ENCODE assay signal across 7 mouse cellular contexts in genomic region chr1:92473165-92474041, GRCm38 (mm10). TPM values are rescaled to one million over a fixed set of nuclear protein-coding genes. Genes with fewer than 3 reads are reported as not detected.
DNase-seq lines count a peak whose midpoint lies in the region; ATAC-seq lines count a peak whose summit lies in the region.

TSS of gene Ndufa10 (minus strand) at chr1:92473860.

- peak within 1 kb of the TSS; percentile 77 for H3K27ac ChIP-seq in intestine, embryonic 15.5 days
- peak within 1 kb of the TSS; percentile 90 for H3K27ac ChIP-seq in midbrain, embryonic 10.5 days (replicated peaks)

- H3K9ac ChIP-seq in intestine, embryonic 15.5 days, result peak within 1 kb of the TSS; percentile 93

- ATAC-seq in intestine, embryonic 15.5 days, result peak; percentile 96

- no peaks in the 10 kb centered on the region for H3K27me3 ChIP-seq in intestine, embryonic 15.5 days (replicated peaks)
- no peaks in the 10 kb centered on the region for H3K27me3 ChIP-seq in midbrain, embryonic 10.5 days (ENCODE audit: low read depth, poor library complexity, severe bottlenecking)

- peak; percentile 93 for DNase-seq in adrenal gland, adult 2 months
- peak; percentile 89 for DNase-seq in embryo, embryonic 11.5 days (ENCODE audit: low read depth, low spot score)
- DNase-seq in gastrocnemius, postnatal 36 days, result peak; percentile 95 to 97
- peak; percentile 92 to 93 for DNase-seq in left cerebral cortex, postnatal 25 days (ENCODE audit: low spot score in 2 of 2)
- DNase-seq in midbrain, embryonic 10.5 days (ENCODE audit: low spot score), result peak; percentile 95
- peak; percentile 97 for DNase-seq in right cerebral cortex, postnatal 4 days

- under 1% methylated on average over 67 of the region's 67 CpGs for WGBS in intestine, embryonic 15.5 days
- WGBS in midbrain, embryonic 10.5 days, result under 1% methylated on average over 67 of the region's 67 CpGs

- peak within 1 kb of the TSS; percentile 88 for H3K4me3 ChIP-seq in intestine, embryonic 15.5 days (replicated peaks)
- peak within 1 kb of the TSS; percentile 99 for H3K4me3 ChIP-seq in midbrain, embryonic 10.5 days

- peak within 1 kb of the TSS; percentile 93 for H3K4me2 ChIP-seq in intestine, embryonic 15.5 days (replicated peaks)

- H3K9me3 ChIP-seq in intestine, embryonic 15.5 days, result no peaks in the 10 kb centered on the region
- no peaks in the 10 kb centered on the region for H3K9me3 ChIP-seq in midbrain, embryonic 10.5 days (replicated peaks)

- intact Hi-C loops in gastrocnemius, postnatal 36 days (cut with DNase I), result no loop called here
- intact Hi-C loops in left cerebral cortex, postnatal 25 days (cut with DNase I), result loop anchor here (5.0 kb wide), 1 partner anchor 139 kb away; no protein-coding TSS in a partner anchor

- 0 out of 2 replicates have a peak, but pooled peaks cover 6% of the 10 kb centered on the region for H3K4me1 ChIP-seq in intestine, embryonic 15.5 days (replicated peaks)
- H3K4me1 ChIP-seq in midbrain, embryonic 10.5 days, result peaks cover 14% of the 10 kb centered on the region

- H3K36me3 ChIP-seq in intestine, embryonic 15.5 days, result peaks cover 7% of the 10 kb centered on the region
- H3K36me3 ChIP-seq in midbrain, embryonic 10.5 days, result peaks cover 26% of the 10 kb centered on the region

RNA-seq across cellular contexts. Expression of gene Ndufa10, which starts in this region (rescaled TPM):
- 100 to 1,000 TPM; 428 to 515 TPM for total RNA-seq in adrenal gland, adult 2 months (2021)
- 106 and 107 TPM in 2 replicates for polyA plus RNA-seq in adrenal gland, adult 2 months (2012; rRNA removed)
- total RNA-seq in gastrocnemius, postnatal 36 days (2021), result 100 to 1,000 TPM; 447 to 473 TPM
- 335 and 356 TPM in 2 replicates for polyA plus RNA-seq in intestine, embryonic 15.5 days (2015; fragmentation: Nextera tagmentation; extraction: Ambion mirVana)
- 100 to 1,000 TPM; 212 to 217 TPM for total RNA-seq in left cerebral cortex, postnatal 25 days (2021)
- 298 and 309 TPM in 2 replicates for polyA plus RNA-seq in midbrain, embryonic 10.5 days (2016; fragmentation: Nextera tagmentation; extraction: Ambion mirVana)

Comparison
In these comparisons a context has a peak if more than half of its experiments do, and no peak if none do; other contexts are left out.
1. Peak in every context shown above with its lines: DNase-seq, ATAC-seq, H3K4me3 ChIP-seq and H3K27ac ChIP-seq.